19 mouse cellular contexts compared by ENCODE assay signal in genomic region chr9:46064331-46064730, GRCm38 (mm10). TPM values are rescaled to one million over a fixed set of nuclear protein-coding genes. Genes with fewer than 3 reads are reported as not detected.
DNase-seq lines count a peak whose midpoint lies in the region; ATAC-seq lines count a peak whose summit lies in the region.
"Had no signal": no experiment of that assay in that cellular context is flagged by ENCODE, and none has a peak within 500 bp of the region (broad histone marks: within the 10 kb centered on the region; RNA-seq: fewer than 3 reads in every experiment).

No protein-coding gene starts in this region.

- no peak for ATAC-seq in inflammation-experienced regulatory T-cells, adult 6 months
- ATAC-seq: forebrain, embryonic 15.5 days; intestine, postnatal 0 days had no signal

- peak; percentile 46 to 60 for DNase-seq in cerebellum, postnatal 10 days
- no peak for DNase-seq in cerebellum, postnatal 4 days (ENCODE audit: low spot score in 2 of 2)
- DNase-seq in 3T3-L1 (ENCODE audit: low read depth, low spot score) (peak; percentile 45), NIH3T3 (ENCODE audit: low read depth) (peak; percentile 14)
- peak; percentile 47 to 59 for DNase-seq in cerebellum, postnatal 25 days
- DNase-seq in frontal cortex, postnatal 25 days (ENCODE audit: low spot score in 2 of 2): no peak
- DNase-seq in testis, postnatal 10 days (ENCODE audit: low spot score): no peak
- DNase-seq: adrenal gland, postnatal 25 days; embryo, embryonic 11 days; gastrocnemius, postnatal 25 days; heart, adult 2 months; heart, postnatal 4 days; kidney, postnatal 14 days; layer of hippocampus, adult 9-11 months; lung, embryonic 14.5 days; lung, postnatal 14 days had no signal

RNA-seq across cellular contexts. Expression of gene Sik3, which starts 51.7 kb away (rescaled TPM):
- 10 to 100 TPM; 11.0 to 13.9 (median 11.5) TPM for polyA plus RNA-seq in inflammation-experienced regulatory T-cells, adult 6 months (2017; shearing (Covaris generic))

RNA-seq across cellular contexts. Expression of gene Pafah1b2, which starts 51.8 kb away (rescaled TPM):
- 10 to 100 TPM; 58.6 to 75.2 (median 67.0) TPM for polyA plus RNA-seq in inflammation-experienced regulatory T-cells, adult 6 months (2017; shearing (Covaris generic))

Comparison
In these comparisons a context has a peak if more than half of its experiments do, and no peak if none do; other contexts are left out.
1. DNase-seq: peak in cerebellum, postnatal 10 days (2 of 2), 3T3-L1 (single experiment), NIH3T3 (single experiment) and cerebellum, postnatal 25 days (2 of 2); none in cerebellum, postnatal 4 days (0 of 2), frontal cortex, postnatal 25 days (0 of 2) and testis, postnatal 10 days (single experiment).